Mouse (Mus musculus) right cerebral cortex, postnatal 14 days (tissue): Measurements from ENCODE around the gene Catip.

Source experiments
- DNase-seq: peaks from one replicate; pipeline ENCODE4 v3.0.0; 2022

Gene Catip

DNA sequence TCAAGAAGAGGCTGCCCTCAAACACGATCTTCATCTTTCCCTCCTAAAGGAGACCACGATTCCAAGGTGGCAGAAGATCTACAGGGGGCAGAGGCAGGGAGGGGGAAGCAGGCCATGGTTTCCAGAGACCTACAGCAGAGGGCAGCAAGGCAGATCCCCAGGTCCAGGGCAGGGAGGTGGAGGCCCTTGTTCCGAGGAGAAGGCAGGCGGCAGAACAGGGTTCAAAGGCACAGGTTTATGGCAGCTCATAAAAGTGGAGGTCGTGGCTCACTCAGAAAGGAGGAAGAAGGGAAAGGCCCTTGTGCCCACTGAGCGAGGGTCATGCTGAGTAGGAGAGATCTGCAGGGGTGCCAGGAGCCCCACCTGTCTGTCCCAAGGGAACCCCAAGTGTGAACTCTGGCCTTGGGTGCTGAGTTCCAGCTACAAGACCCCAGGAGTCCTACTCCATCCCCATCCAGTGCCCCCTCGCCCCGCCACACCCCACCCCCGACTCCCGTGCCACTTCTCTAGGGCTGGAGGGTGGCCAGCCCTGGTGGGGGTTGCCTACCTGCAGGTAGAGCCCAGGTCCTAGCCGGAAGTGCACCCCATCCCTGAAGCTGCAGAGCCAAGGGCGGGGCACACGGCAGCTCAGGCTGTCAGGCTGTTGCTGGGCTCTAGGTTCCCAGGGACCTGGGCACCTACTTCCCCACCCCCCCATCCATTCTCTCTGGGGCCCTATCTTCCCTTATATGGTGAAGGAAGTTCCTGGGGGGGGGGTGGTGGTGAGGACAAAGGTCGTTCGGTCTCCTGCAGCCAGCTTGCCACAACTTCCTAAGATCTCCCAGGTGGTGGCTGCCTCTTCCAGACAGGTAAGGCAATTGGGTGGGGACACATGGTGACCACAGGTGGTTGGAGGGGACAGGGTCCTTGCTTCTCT, 46.9 kb downstream of the Catip start, which contains the start of gene Vil1:
Gene Vil1, plus strand, starts transcription at position 788 of the 916 bp plus-strand sequence.
- DNase-seq = no peak

DNA sequence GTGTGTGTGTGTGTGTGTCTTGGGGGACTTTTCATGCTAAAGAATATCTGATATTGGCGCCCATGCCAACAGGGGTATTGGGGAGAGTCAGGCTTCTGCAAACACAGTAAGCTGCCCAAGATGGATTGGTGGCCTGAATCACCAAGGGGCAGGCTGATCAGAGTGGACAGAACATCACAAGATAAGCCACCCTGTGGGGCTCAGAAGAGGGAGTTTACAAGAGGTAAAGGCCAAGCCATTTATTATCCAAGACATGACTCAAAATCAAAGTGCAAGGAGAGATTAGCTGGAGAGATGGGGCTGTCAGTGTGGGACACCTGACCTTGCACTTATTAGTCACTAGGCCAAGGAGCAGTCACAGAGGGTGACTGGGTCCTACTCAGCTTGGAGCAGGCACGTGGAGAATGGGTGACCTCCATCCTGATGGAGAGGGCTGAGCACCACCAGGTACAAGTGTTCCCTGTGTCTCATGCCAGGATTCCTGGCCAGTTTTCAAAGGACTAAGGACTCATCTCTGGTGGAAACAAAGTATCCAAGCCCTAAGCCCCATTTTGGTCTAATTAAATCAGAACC, 49.9 kb downstream of the Catip start:
- DNase-seq = no peak

DNA sequence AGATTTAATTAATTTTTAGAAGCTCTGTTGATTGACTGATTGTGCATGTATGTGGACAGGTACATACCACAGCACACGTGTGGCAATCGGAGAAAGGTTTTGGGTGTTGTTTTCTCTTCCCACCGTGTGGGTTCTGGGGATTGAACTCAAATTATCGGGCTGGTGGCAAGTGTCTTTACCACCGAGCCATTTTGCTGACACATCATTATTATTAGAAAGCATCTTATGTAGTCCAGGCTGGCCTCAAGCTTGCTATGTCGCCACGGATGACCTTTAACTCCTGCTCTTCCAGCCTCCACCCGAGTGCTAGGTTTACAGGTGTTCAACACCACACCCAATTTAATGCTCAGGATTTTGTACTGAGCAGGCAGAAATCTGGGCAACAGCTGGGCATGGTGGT, 50.8 kb downstream of the Catip start:
- no peak for DNase-seq

DNA sequence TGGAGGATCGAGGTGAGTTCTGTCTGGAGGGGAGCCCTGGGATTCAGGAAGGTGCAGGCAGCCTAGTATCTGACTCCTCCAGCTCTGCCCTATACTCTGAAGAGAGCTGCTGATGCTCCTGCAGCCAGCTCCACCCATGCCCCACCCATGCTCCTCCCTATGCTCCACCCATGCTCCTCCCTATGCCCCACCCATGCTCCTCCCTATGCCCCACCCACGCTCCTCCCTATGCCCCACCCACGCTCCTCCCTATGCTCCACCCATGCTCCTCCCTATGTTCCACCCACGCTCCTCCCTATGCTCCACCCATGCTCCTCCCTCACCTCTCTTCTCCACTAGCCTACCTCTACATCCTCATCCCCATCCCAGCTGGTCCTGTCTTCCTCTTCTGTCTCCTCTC, 53.2 kb downstream of the Catip start:
- DNase-seq = no peak
